Mouse (Mus musculus): ENCODE results near the gene Myo6. TPM values are rescaled to one million over a fixed set of nuclear protein-coding genes. Genes with fewer than 3 reads are reported as not detected.
"Not testable (repeated sequence)": the region's sequence is repeated elsewhere in the genome, so short reads cannot be mapped to it uniquely, and the experiment has no call there.

Gene Myo6
- total and polyA plus RNA-seq, 3 experiments = 6.0 to 39.5 (median 11.0) TPM

DNA sequence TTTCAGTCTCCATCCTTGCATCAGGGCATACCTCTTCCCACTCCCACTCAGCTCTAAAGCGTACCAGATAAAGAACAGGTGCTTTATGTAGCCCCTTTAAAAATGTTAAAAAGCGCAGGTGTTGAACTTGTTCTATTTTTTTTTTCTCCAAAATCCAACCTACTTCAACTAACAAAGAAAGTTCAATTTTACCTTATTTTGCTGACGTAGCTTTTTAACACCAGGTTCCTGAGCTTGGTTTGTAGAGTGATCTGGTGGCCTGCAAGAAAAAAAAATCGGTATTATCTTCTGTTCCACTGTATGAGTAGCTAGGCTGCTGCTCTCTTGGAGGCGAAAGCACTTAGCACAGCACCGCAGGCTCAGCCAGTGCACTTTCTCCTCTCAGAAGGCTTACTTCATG is 151.1 kb downstream of the Myo6 start:
- Histone ChIP-seq H3K4me2 (ENCODE audit: insufficient read depth, low read depth, poor library complexity, severe bottlenecking) (no peak overlapping the region), H3K4me3 (replicated peaks in 1 of 3; ENCODE audit: low read depth in 2 of 3, low read length in 2 of 3, poor library complexity in 1 of 3) (no peak overlapping the region), H3K27ac (ENCODE audit: insufficient read depth, low read depth) (no peak overlapping the region), H3K9ac (ENCODE audit: insufficient read depth, low read depth) (no peak overlapping the region), H3K27me3 (replicated peaks) (no peaks in the 10 kb centered on the region), H3K4me1 (ENCODE audit: control insufficient read depth in 1 of 2, insufficient read depth in 2 of 2) (peaks cover 0 to 6% of the 10 kb centered on the region in 2 experiments; a peak in 1 of 4 replicates), H3K9me3 (replicated peaks; ENCODE audit: low read length) (peaks cover 3% of the 10 kb centered on the region), H3K79me2 (replicated peaks; ENCODE audit: control insufficient read depth, extremely low read depth, insufficient read depth, poor library complexity, severe bottlenecking) (no peaks in the 10 kb centered on the region), H3K36me3 (replicated peaks in 1 of 2; ENCODE audit: control insufficient read depth in 1 of 2, insufficient read depth in 1 of 2, low read length in 1 of 2) (peaks cover 0 to 2% of the 10 kb centered on the region in 2 experiments)
- in situ Hi-C loops (cut with MboI; ENCODE audit: low pct_ligation_motif_present, low pct_unique_long_range_greater_than_20kb, low sequenced_read_pairs) = loop anchor here (25.0 kb wide), 1 partner anchor 1321 kb away; the partner anchor contains the start of gene Htr1b
- peak; percentile 79 for TF ChIP-seq MAFK (IDR thresholded peaks at IDR 0.05; ENCODE audit: insufficient replicate concordance, low read length)
- no peak for TF ChIP-seq ETS1 (conservative IDR thresholded peaks at IDR 0.05; ENCODE audit: low read depth, low read length)
- TF ChIP-seq UBTF (IDR thresholded peaks at IDR 0.05; ENCODE audit: low read depth, low read length) = no peak
- no peak for DNase-seq (ENCODE audit: extremely low read depth)
- dilution Hi-C loops (cut with MboI; ENCODE audit: extremely low pct_ligation_motif_present, extremely low pct_unique_long_range_greater_than_20kb, low sequenced_read_pairs) = no loop called here

DNA sequence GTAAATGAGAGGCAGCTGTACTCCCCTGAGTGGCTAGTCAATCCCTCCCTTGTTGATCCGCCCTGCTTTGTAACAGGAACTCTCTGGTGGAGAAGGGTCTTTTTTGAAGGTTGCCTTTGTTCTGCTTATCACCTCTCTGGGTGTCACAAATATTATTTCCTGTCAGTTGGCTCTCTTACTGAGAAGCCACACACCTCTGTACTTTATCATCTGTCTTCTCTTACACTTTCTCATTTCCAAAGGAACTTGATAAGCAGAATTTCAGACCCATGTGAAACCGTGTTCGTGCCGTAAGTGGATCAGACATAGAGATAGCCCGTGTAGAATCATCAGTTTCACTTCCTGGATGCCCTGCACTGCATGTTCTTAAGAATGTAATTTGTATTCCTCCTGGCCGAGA is 153.2 kb downstream of the Myo6 start:
- H3K27me3 ChIP-seq (replicated peaks) = no peaks in the 10 kb centered on the region
- in situ Hi-C loops (cut with MboI; ENCODE audit: low pct_ligation_motif_present, low pct_unique_long_range_greater_than_20kb, low sequenced_read_pairs) (loop anchor here (25.0 kb wide), 1 partner anchor 1319 kb away; the partner anchor contains the start of gene Htr1b), dilution Hi-C loops (cut with MboI; ENCODE audit: extremely low pct_ligation_motif_present, extremely low pct_unique_long_range_greater_than_20kb, low sequenced_read_pairs) (no loop called here)
- peaks cover 0 to 6% of the 10 kb centered on the region in 2 experiments; a peak in 1 of 4 replicates for H3K4me1 ChIP-seq (ENCODE audit: control insufficient read depth in 1 of 2, insufficient read depth in 2 of 2)
- H3K4me2 ChIP-seq (ENCODE audit: insufficient read depth, low read depth, poor library complexity, severe bottlenecking) = peak overlapping the region; percentile 61
- no peaks in the 10 kb centered on the region for H3K36me3 ChIP-seq (replicated peaks in 1 of 2; ENCODE audit: control insufficient read depth in 1 of 2, insufficient read depth in 1 of 2, low read length in 1 of 2)
- no peak for TF ChIP-seq HCFC1 (IDR thresholded peaks at IDR 0.05; ENCODE audit: low read depth, low read length)
- peak; percentile 27 for DNase-seq (ENCODE audit: extremely low read depth)
- H3K9ac ChIP-seq (ENCODE audit: insufficient read depth, low read depth) = no peak overlapping the region
- peaks cover 3% of the 10 kb centered on the region for H3K9me3 ChIP-seq (replicated peaks; ENCODE audit: low read length)
- H3K4me3 ChIP-seq (replicated peaks in 1 of 3; ENCODE audit: low read depth in 2 of 3, low read length in 2 of 3, poor library complexity in 1 of 3) = no peak overlapping the region
- H3K79me2 ChIP-seq (replicated peaks; ENCODE audit: control insufficient read depth, extremely low read depth, insufficient read depth, poor library complexity, severe bottlenecking) = no peaks in the 10 kb centered on the region
- no peak overlapping the region for H3K27ac ChIP-seq (ENCODE audit: insufficient read depth, low read depth)

DNA sequence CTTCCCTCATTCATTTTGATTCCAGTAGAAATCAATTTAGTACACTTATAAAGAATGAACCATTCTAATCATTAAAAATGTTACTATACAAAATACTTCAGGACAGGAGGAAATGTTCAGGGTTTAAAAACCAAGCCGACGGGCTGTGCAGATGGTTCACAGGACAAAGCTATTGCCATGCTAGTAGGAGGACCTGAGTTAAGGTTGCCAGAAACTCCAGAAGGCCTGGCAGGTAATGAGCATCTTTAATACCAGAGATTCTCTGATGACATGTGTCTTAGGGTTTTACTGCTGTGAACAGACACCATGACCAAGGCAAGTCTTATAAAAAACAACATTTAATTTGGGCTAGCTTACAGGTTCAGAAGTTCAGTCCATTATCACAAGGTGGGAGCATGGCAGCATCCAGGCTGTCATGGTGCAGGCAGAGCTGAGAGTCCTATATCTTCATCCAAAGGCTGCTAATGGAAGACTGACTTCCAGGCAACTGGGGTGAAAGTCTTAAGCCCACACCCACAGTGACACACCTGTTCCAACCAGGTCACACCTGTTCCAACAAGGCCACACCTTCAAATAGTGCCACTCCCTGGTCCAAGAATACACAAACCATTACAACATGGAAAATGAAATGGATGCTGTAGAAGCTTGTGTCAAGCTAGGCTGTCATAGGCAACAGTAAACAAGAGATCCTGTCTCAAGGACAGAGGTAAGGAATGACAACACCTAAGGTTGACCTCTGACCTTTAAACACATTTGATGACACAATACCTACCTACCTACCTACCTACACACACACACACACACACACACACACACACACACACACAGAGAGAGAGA is 156.4 kb downstream of the Myo6 start:
- DNase-seq (ENCODE audit: extremely low read depth); H3K36me3 ChIP-seq (replicated peaks in 1 of 2; ENCODE audit: control insufficient read depth in 1 of 2, insufficient read depth in 1 of 2, low read length in 1 of 2); H3K4me1 ChIP-seq (ENCODE audit: control insufficient read depth in 1 of 2, insufficient read depth in 2 of 2); H3K27me3 ChIP-seq (replicated peaks); H3K4me3 ChIP-seq (replicated peaks in 1 of 3; ENCODE audit: low read depth in 2 of 3, low read length in 2 of 3, poor library complexity in 1 of 3); H3K9me3 ChIP-seq (replicated peaks; ENCODE audit: low read length); H3K4me2 ChIP-seq (ENCODE audit: insufficient read depth, low read depth, poor library complexity, severe bottlenecking); H3K9ac ChIP-seq (ENCODE audit: insufficient read depth, low read depth); H3K27ac ChIP-seq (ENCODE audit: insufficient read depth, low read depth); H3K79me2 ChIP-seq (replicated peaks; ENCODE audit: control insufficient read depth, extremely low read depth, insufficient read depth, poor library complexity, severe bottlenecking); dilution Hi-C loops (cut with MboI; ENCODE audit: extremely low pct_ligation_motif_present, extremely low pct_unique_long_range_greater_than_20kb, low sequenced_read_pairs): not testable (repeated sequence)
- in situ Hi-C loops (cut with MboI; ENCODE audit: low pct_ligation_motif_present, low pct_unique_long_range_greater_than_20kb, low sequenced_read_pairs) = loop anchor here (25.0 kb wide), 1 partner anchor 1316 kb away; the partner anchor contains the start of gene Htr1b

Measured in CH12.LX (cell line).